Mouse (Mus musculus) forebrain, embryonic 11.5 days (tissue): ENCODE measurements around the gene Irx6. TPM values are rescaled to one million over a fixed set of nuclear protein-coding genes. Genes with fewer than 3 reads are reported as not detected.

Source experiments
- ATAC-seq: fragments of 200-750 bp; cut with Nextera tagmentation; replicated peaks from 2 replicates; pipeline ENCODE4 v1.8.0; 2017; ENCODE audit warnings: moderate TSS enrichment; ENCODE audit not compliant: low FRiP score
- DNase-seq: peaks from one replicate; pipeline ENCODE4 v3.0.0-alpha.2; 2017; ENCODE audit warnings: low spot score
- H3K27ac ChIP-seq: fragments of 300-500 bp; sonication (generic); 2 replicates; pipeline ENCODE4 v1.5.1; 2014; ENCODE audit warnings: low read depth, low read length
- H3K27me3 ChIP-seq: fragments of 300-500 bp; sonication (generic); 2 replicates; pipeline ENCODE4 v1.6.1; 2014; ENCODE audit warnings: mild to moderate bottlenecking, low read length, mixed read lengths; ENCODE audit not compliant: control insufficient read depth, insufficient read depth
- H3K36me3 ChIP-seq: fragments of 300-500 bp; sonication (generic); 2 replicates; pipeline ENCODE4 v1.6.1; 2014; ENCODE audit warnings: mild to moderate bottlenecking, low read length, moderate library complexity, mixed read lengths; ENCODE audit not compliant: control insufficient read depth, insufficient read depth
- H3K4me1 ChIP-seq: fragments of 300-500 bp; sonication (generic); replicated peaks from 2 replicates; pipeline ENCODE4 v1.6.1; 2014; ENCODE audit warnings: low read length, mixed read lengths; ENCODE audit not compliant: control insufficient read depth, insufficient read depth
- H3K4me2 ChIP-seq: fragments of 300-500 bp; sonication (generic); 2 replicates; pipeline ENCODE4 v1.6.1; 2014; ENCODE audit warnings: low read depth, mild to moderate bottlenecking, low read length, moderate library complexity, mixed read lengths; ENCODE audit not compliant: severe bottlenecking
- H3K4me3 ChIP-seq: fragments of 300-500 bp; sonication (generic); 2 replicates; pipeline ENCODE4 v1.5.1; 2014; ENCODE audit warnings: low read depth, low read length
- H3K9ac ChIP-seq: fragments of 300-500 bp; sonication (generic); 2 replicates; pipeline ENCODE4 v1.6.1; 2014; ENCODE audit warnings: low read length
- H3K9me3 ChIP-seq: fragments of 300-500 bp; sonication (generic); 2 replicates; pipeline ENCODE4 v1.6.1; 2016; ENCODE audit warnings: low read length, mixed read lengths; ENCODE audit not compliant: control insufficient read depth
- WGBS: fragments of 180-500 bp; shearing (Covaris S2); extraction: QIAGEN DNeasy Blood & Tissue Kit; methylation state at CpG from one replicate; pipeline ENCODE4 v1.1.7; 2014; 5-methylcytosine and 5-hydroxymethylcytosine counted together
- polyA plus RNA-seq: library from polyadenylated mRNA; unstranded; fragments of >200 nt; fragmentation: Nextera tagmentation; extraction: Ambion mirVana; gene quantifications from 2 replicates; pipeline ENCODE4 v1.2.1, GENCODE M21; 2014

The Irx6 gene
- polyA plus RNA-seq, result 0.15 and 0.36 TPM in 2 replicates

- peak within 1 kb of the TSS; percentile 78 for H3K4me2 ChIP-seq
- H3K27me3 ChIP-seq, result peaks cover 83% of the 10 kb centered on the region
- peak; percentile 67 for DNase-seq
- peak within 1 kb of the TSS; percentile 41 for H3K9ac ChIP-seq
- 0 out of 2 replicates have a peak, but pooled peaks have one; percentile 29 for ATAC-seq
- H3K27ac ChIP-seq, result no peak within 1 kb of the TSS
- WGBS, result under 1% methylated on average over 57 of the region's 62 CpGs
- H3K4me1 ChIP-seq, result peaks cover 20% of the 10 kb centered on the region
- H3K4me3 ChIP-seq, result peak within 1 kb of the TSS; percentile 37
- no peaks in the 10 kb centered on the region for H3K36me3 ChIP-seq
- H3K9me3 ChIP-seq, result no peaks in the 10 kb centered on the region
Measured at GRCm38 (mm10) chr8:92674244-92675128, at the start of gene Irx6. TSS of gene Irx6 (plus strand) at chr8:92674288.

- Histone ChIP-seq H3K9me3 (no peaks in the 10 kb centered on the region), H3K27me3 (no peaks in the 10 kb centered on the region), H3K36me3 (no peaks in the 10 kb centered on the region), H3K4me2 (no peak overlapping the region), H3K4me3 (no peak overlapping the region), H3K27ac (no peak overlapping the region), H3K4me1 (no peaks in the 10 kb centered on the region), H3K9ac (no peak overlapping the region)
- ATAC-seq (no peak), DNase-seq (no peak)
- 49% methylated on average over 14 of the region's 14 CpGs for WGBS
Measured at GRCm38 (mm10) chr8:92628711-92629650, 45.1 kb upstream of the Irx6 start.

GRCm38 (mm10) chr8:92633199-92633598, 40.9 kb upstream of the Irx6 start:
- Histone ChIP-seq H3K4me1 (no peaks in the 10 kb centered on the region), H3K9ac (no peak overlapping the region), H3K36me3 (no peaks in the 10 kb centered on the region), H3K4me3 (no peak overlapping the region), H3K27ac (no peak overlapping the region), H3K4me2 (no peak overlapping the region), H3K9me3 (no peaks in the 10 kb centered on the region), H3K27me3 (no peaks in the 10 kb centered on the region)
- ATAC-seq (no peak), DNase-seq (no peak)
- WGBS, result 93% methylated on average over 5 of the region's 5 CpGs

- WGBS, result 88% methylated on average over 8 of the region's 8 CpGs
- no peaks in the 10 kb centered on the region for H3K36me3 ChIP-seq
- no peaks in the 10 kb centered on the region for H3K9me3 ChIP-seq
- DNase-seq, result no peak
- no peak overlapping the region for H3K9ac ChIP-seq
- no peak for ATAC-seq
- no peak overlapping the region for H3K27ac ChIP-seq
- H3K4me3 ChIP-seq, result no peak overlapping the region
- H3K4me2 ChIP-seq, result no peak overlapping the region
- no peaks in the 10 kb centered on the region for H3K4me1 ChIP-seq
- H3K27me3 ChIP-seq, result no peaks in the 10 kb centered on the region
Measured at GRCm38 (mm10) chr8:92640820-92641219, 33.3 kb upstream of the Irx6 start.

- ATAC-seq (no peak), DNase-seq (no peak)
- H3K4me2 ChIP-seq, result no peak overlapping the region
- H3K9me3 ChIP-seq, result no peaks in the 10 kb centered on the region
- H3K4me3 ChIP-seq, result no peak overlapping the region
- WGBS, result 66% methylated on average over 2 of the region's 2 CpGs
- no peaks in the 10 kb centered on the region for H3K27me3 ChIP-seq
- H3K27ac ChIP-seq, result no peak overlapping the region
- H3K4me1 ChIP-seq, result no peaks in the 10 kb centered on the region
- no peaks in the 10 kb centered on the region for H3K36me3 ChIP-seq
- no peak overlapping the region for H3K9ac ChIP-seq
Measured at GRCm38 (mm10) chr8:92646637-92647036, 27.5 kb upstream of the Irx6 start.

- 75% methylated on average over 4 of the region's 4 CpGs for WGBS
- no peaks in the 10 kb centered on the region for H3K27me3 ChIP-seq
- H3K36me3 ChIP-seq, result no peaks in the 10 kb centered on the region
- H3K9me3 ChIP-seq, result no peaks in the 10 kb centered on the region
- no peak overlapping the region for H3K4me3 ChIP-seq
- ATAC-seq (no peak), DNase-seq (no peak)
- H3K4me2 ChIP-seq, result no peak overlapping the region
- H3K9ac ChIP-seq, result no peak overlapping the region
- no peak overlapping the region for H3K27ac ChIP-seq
- no peaks in the 10 kb centered on the region for H3K4me1 ChIP-seq
Measured at GRCm38 (mm10) chr8:92664207-92664606, 9.9 kb upstream of the Irx6 start.

GRCm38 (mm10) chr8:92670236-92670635, 3.9 kb upstream of the Irx6 start:
- H3K36me3 ChIP-seq, result no peaks in the 10 kb centered on the region
- ATAC-seq (no peak), DNase-seq (no peak)
- no peaks in the 10 kb centered on the region for H3K9me3 ChIP-seq
- H3K4me1 ChIP-seq, result peaks cover 18% of the 10 kb centered on the region
- no peak overlapping the region; the same call in 1 of the 2 replicates for H3K4me2 ChIP-seq
- H3K9ac ChIP-seq, result no peak overlapping the region
- H3K27ac ChIP-seq, result no peak overlapping the region
- H3K27me3 ChIP-seq, result peaks cover 43% of the 10 kb centered on the region
- H3K4me3 ChIP-seq, result no peak overlapping the region
- 45% methylated on average over 11 of the region's 11 CpGs for WGBS

GRCm38 (mm10) chr8:92670656-92671195, 3.4 kb upstream of the Irx6 start:
- 21% methylated on average over 12 of the region's 12 CpGs for WGBS
- DNase-seq (no peak), ATAC-seq (no peak)
- no peaks in the 10 kb centered on the region for H3K9me3 ChIP-seq
- H3K4me3 ChIP-seq, result no peak overlapping the region
- H3K4me2 ChIP-seq, result no peak overlapping the region; the same call in 1 of the 2 replicates
- no peak overlapping the region for H3K9ac ChIP-seq
- H3K36me3 ChIP-seq, result no peaks in the 10 kb centered on the region
- H3K27me3 ChIP-seq, result peaks cover 48% of the 10 kb centered on the region
- peaks cover 18% of the 10 kb centered on the region for H3K4me1 ChIP-seq
- no peak overlapping the region for H3K27ac ChIP-seq
